Comparison of ENCODE assay signal across 8 mouse cellular contexts in genomic region chr1:33757033-33757413, GRCm38 (mm10). TPM values are rescaled to one million over a fixed set of nuclear protein-coding genes. Genes with fewer than 3 reads are reported as not detected.
DNase-seq lines count a peak whose midpoint lies in the region; ATAC-seq and TF ChIP-seq lines count a peak whose summit lies in the region.

No protein-coding gene starts in this region.

- H3K4me2 ChIP-seq in hindbrain, embryonic 12.5 days (replicated peaks): peak overlapping the region; percentile 98
- peak overlapping the region; percentile 92 for H3K4me2 ChIP-seq in liver, embryonic 14.5 days (ENCODE audit: low read depth)
- peak overlapping the region; percentile 95 for H3K4me2 ChIP-seq in stomach, postnatal 0 days (replicated peaks; ENCODE audit: low read depth)

- no peaks in the 10 kb centered on the region for H3K27me3 ChIP-seq in hindbrain, embryonic 12.5 days
- no peaks in the 10 kb centered on the region for H3K27me3 ChIP-seq in liver, embryonic 14.5 days (ENCODE audit: control insufficient read depth, insufficient read depth, low read length)
- H3K27me3 ChIP-seq in stomach, postnatal 0 days (ENCODE audit: control insufficient read depth, insufficient read depth, low read length): no peaks in the 10 kb centered on the region

- no peak overlapping the region for H3K27ac ChIP-seq in cortical plate, adult 2 months (ENCODE audit: insufficient read depth, low read length)
- 0 out of 2 replicates have a peak overlapping the region, but pooled peaks have one; percentile 66 for H3K27ac ChIP-seq in hindbrain, embryonic 12.5 days
- peak overlapping the region; percentile 92 for H3K27ac ChIP-seq in liver, embryonic 14.5 days
- H3K27ac ChIP-seq in stomach, postnatal 0 days (replicated peaks): peak overlapping the region; percentile 86

- no peak for TF ChIP-seq EP300 in liver, embryonic 14.5 days (IDR thresholded peaks at IDR 0.05; ENCODE audit: low read depth)
- TF ChIP-seq EP300 in stomach, postnatal 0 days (optimal IDR thresholded peaks at IDR 0.05): no peak

- ATAC-seq in hindbrain, embryonic 12.5 days (ENCODE audit: low FRiP score): peak; percentile 62
- ATAC-seq in liver, embryonic 14.5 days (ENCODE audit: insufficient read depth): peak; percentile 3; the same call in 1 of the 2 replicates
- peak; percentile 45 for ATAC-seq in stomach, postnatal 0 days (ENCODE audit: low FRiP score, low TSS enrichment)

- 8% methylated on average over 14 of the region's 14 CpGs for WGBS in hindbrain, embryonic 12.5 days
- WGBS in liver, embryonic 14.5 days (ENCODE audit: insufficient replicate concordance): 1% methylated on average over 14 of the region's 14 CpGs
- WGBS in stomach, postnatal 0 days: 3% methylated on average over 14 of the region's 14 CpGs

- peaks cover 9% of the 10 kb centered on the region for H3K36me3 ChIP-seq in hindbrain, embryonic 12.5 days
- H3K36me3 ChIP-seq in liver, embryonic 14.5 days (replicated peaks; ENCODE audit: control insufficient read depth, insufficient read depth, low read depth): peaks cover 3% of the 10 kb centered on the region; the same call in 1 of the 2 replicates
- H3K36me3 ChIP-seq in stomach, postnatal 0 days (ENCODE audit: control insufficient read depth, insufficient read depth, low read length): no peaks in the 10 kb centered on the region

- peak overlapping the region; percentile 84 for H3K9ac ChIP-seq in hindbrain, embryonic 12.5 days
- H3K9ac ChIP-seq in liver, embryonic 14.5 days (replicated peaks): peak overlapping the region; percentile 93
- H3K9ac ChIP-seq in stomach, postnatal 0 days (ENCODE audit: low read length): peak overlapping the region; percentile 80

- no peak for TF ChIP-seq CTCF in cortical plate, adult 2 months (IDR thresholded peaks at IDR 0.05; ENCODE audit: extremely low read depth, insufficient read depth, low read length)
- TF ChIP-seq CTCF in liver, embryonic 14.5 days (IDR thresholded peaks at IDR 0.05; ENCODE audit: low read depth): no peak
- peak; percentile 11; the same call in 1 of the 2 replicates for TF ChIP-seq CTCF in stomach, postnatal 0 days (IDR thresholded peaks at IDR 0.05; ENCODE audit: low read depth)

- no peak for TF ChIP-seq POLR2A in cortical plate, adult 2 months (IDR thresholded peaks at IDR 0.05; ENCODE audit: extremely low read depth, insufficient read depth, low read length)

- DNase-seq in cerebellum, adult 18-20 months: peak; percentile 33 to 38
- no peak for DNase-seq in cerebellum, adult 11 months
- peak; percentile 58 for DNase-seq in 416B (ENCODE audit: low read depth)
- no peak for DNase-seq in liver, embryonic 14.5 days (ENCODE audit: low read depth in 3 of 3, low spot score in 3 of 3)
- DNase-seq in stomach, postnatal 0 days (ENCODE audit: low spot score): no peak
- no peak for DNase-seq in gastrocnemius, postnatal 10 days

- peaks cover 2% of the 10 kb centered on the region; the same call in 1 of the 2 replicates for H3K4me1 ChIP-seq in cortical plate, adult 2 months (ENCODE audit: control insufficient read depth, insufficient read depth, low read length)
- H3K4me1 ChIP-seq in hindbrain, embryonic 12.5 days: peaks cover 12% of the 10 kb centered on the region
- peaks cover 34 to 38% of the 10 kb centered on the region in 2 experiments for H3K4me1 ChIP-seq in liver, embryonic 14.5 days (replicated peaks; ENCODE audit: control insufficient read depth in 2 of 2, insufficient read depth in 2 of 2, low read length in 1 of 2)
- H3K4me1 ChIP-seq in stomach, postnatal 0 days (replicated peaks; ENCODE audit: control insufficient read depth, insufficient read depth): no peaks in the 10 kb centered on the region

- H3K4me3 ChIP-seq in cortical plate, adult 2 months (ENCODE audit: insufficient read depth, low read length): peak overlapping the region; percentile 56
- H3K4me3 ChIP-seq in hindbrain, embryonic 12.5 days: peak overlapping the region; percentile 71
- H3K4me3 ChIP-seq in liver, embryonic 14.5 days (ENCODE audit: insufficient read depth in 1 of 2, low read depth in 2 of 2, low read length in 2 of 2): peak overlapping the region; percentile 76 to 97
- H3K4me3 ChIP-seq in stomach, postnatal 0 days (ENCODE audit: low read depth, low read length): peak overlapping the region; percentile 81

- H3K9me3 ChIP-seq in hindbrain, embryonic 12.5 days (replicated peaks): no peaks in the 10 kb centered on the region
- no peaks in the 10 kb centered on the region for H3K9me3 ChIP-seq in liver, embryonic 14.5 days (ENCODE audit: control insufficient read depth, low read length)
- H3K9me3 ChIP-seq in stomach, postnatal 0 days (ENCODE audit: control insufficient read depth, low read length): no peaks in the 10 kb centered on the region

RNA-seq across cellular contexts. Expression of gene Bag2, which starts 0.6 kb away (rescaled TPM):
- 17.3 and 17.5 TPM in 2 replicates for polyA plus RNA-seq in cortical plate, adult 2 months (2012; rRNA removed)
- polyA plus RNA-seq in hindbrain, embryonic 12.5 days (2016; fragmentation: Nextera tagmentation; extraction: Ambion mirVana): 19.7 and 24.9 TPM in 2 replicates
- polyA plus RNA-seq in liver, embryonic 14.5 days (2012; rRNA removed): 27.5 and 30.2 TPM in 2 replicates
- polyA plus RNA-seq in liver, embryonic 14.5 days (2014; fragmentation: Nextera tagmentation; extraction: Ambion mirVana): 45.4 and 45.9 TPM in 2 replicates
- 52.0 and 52.5 TPM in 2 replicates for polyA plus RNA-seq in stomach, postnatal 0 days (2015; fragmentation: Nextera tagmentation; extraction: Ambion mirVana)
- total RNA-seq in gastrocnemius, postnatal 10 days (2021): 10 to 100 TPM; 27.2 to 27.6 TPM

RNA-seq across cellular contexts. Expression of gene Rab23, which starts 37.3 kb away (rescaled TPM):
- polyA plus RNA-seq in cortical plate, adult 2 months (2012; rRNA removed): 17.5 and 20.5 TPM in 2 replicates
- 31.0 and 31.2 TPM in 2 replicates for polyA plus RNA-seq in hindbrain, embryonic 12.5 days (2016; fragmentation: Nextera tagmentation; extraction: Ambion mirVana)
- 2.1 and 2.5 TPM in 2 replicates for polyA plus RNA-seq in liver, embryonic 14.5 days (2012; rRNA removed)
- 2.9 and 3.8 TPM in 2 replicates for polyA plus RNA-seq in liver, embryonic 14.5 days (2014; fragmentation: Nextera tagmentation; extraction: Ambion mirVana)
- 14.9 and 17.0 TPM in 2 replicates for polyA plus RNA-seq in stomach, postnatal 0 days (2015; fragmentation: Nextera tagmentation; extraction: Ambion mirVana)
- 10 to 100 TPM in 1 of 2 experiments, 1 to 10 TPM in 1; 8.1 to 14.4 TPM for total RNA-seq in gastrocnemius, postnatal 10 days (2021)

RNA-seq across cellular contexts. Expression of gene Zfp451, which starts 57.4 kb away (rescaled TPM):
- 24.5 and 25.2 TPM in 2 replicates for polyA plus RNA-seq in cortical plate, adult 2 months (2012; rRNA removed)
- 51.4 and 55.2 TPM in 2 replicates for polyA plus RNA-seq in hindbrain, embryonic 12.5 days (2016; fragmentation: Nextera tagmentation; extraction: Ambion mirVana)
- polyA plus RNA-seq in liver, embryonic 14.5 days (2012; rRNA removed): 3.7 and 5.6 TPM in 2 replicates
- 6.1 and 6.9 TPM in 2 replicates for polyA plus RNA-seq in liver, embryonic 14.5 days (2014; fragmentation: Nextera tagmentation; extraction: Ambion mirVana)
- 7.1 and 7.6 TPM in 2 replicates for polyA plus RNA-seq in stomach, postnatal 0 days (2015; fragmentation: Nextera tagmentation; extraction: Ambion mirVana)
- total RNA-seq in gastrocnemius, postnatal 10 days (2021): 10 to 100 TPM; 17.2 to 20.5 TPM

Comparison
In these comparisons a context has a peak if more than half of its experiments do, and no peak if none do; other contexts are left out.
1. DNase-seq: peak in cerebellum, adult 18-20 months (2 of 2) and 416B (single experiment); none in cerebellum, adult 11 months (single experiment), liver, embryonic 14.5 days (0 of 3), stomach, postnatal 0 days (single experiment) and gastrocnemius, postnatal 10 days (single experiment).
2. ATAC-seq: peak in every context shown above with its lines; median percentile 62 in hindbrain, embryonic 12.5 days; 45 in stomach, postnatal 0 days; 3 in liver, embryonic 14.5 days.
3. Peak in every context shown above with its lines, with median percentiles within 50 percentile points of each other: H3K4me3 ChIP-seq, H3K4me2 ChIP-seq and H3K9ac ChIP-seq.